Mouse (Mus musculus): ENCODE measurements around the gene Itsn1. TPM values are rescaled to one million over a fixed set of nuclear protein-coding genes. Genes with fewer than 3 reads are reported as not detected.

The Itsn1 gene
- total RNA-seq, 2 experiments from 2014 or later = 160 to 176 TPM

GRCm38 (mm10) chr16:91851456-91852231 is 122.6 kb downstream of the Itsn1 start:
- 0 out of 2 replicates have a peak overlapping the region, but pooled peaks have one; percentile 7 for H3K27ac ChIP-seq
- DNase-seq (ENCODE audit: low spot score in 2 of 2) = no peak
- TF ChIP-seq CTCF (conservative IDR thresholded peaks at IDR 0.05) = no peak
- H3K4me3 ChIP-seq = no peak overlapping the region

DNA sequence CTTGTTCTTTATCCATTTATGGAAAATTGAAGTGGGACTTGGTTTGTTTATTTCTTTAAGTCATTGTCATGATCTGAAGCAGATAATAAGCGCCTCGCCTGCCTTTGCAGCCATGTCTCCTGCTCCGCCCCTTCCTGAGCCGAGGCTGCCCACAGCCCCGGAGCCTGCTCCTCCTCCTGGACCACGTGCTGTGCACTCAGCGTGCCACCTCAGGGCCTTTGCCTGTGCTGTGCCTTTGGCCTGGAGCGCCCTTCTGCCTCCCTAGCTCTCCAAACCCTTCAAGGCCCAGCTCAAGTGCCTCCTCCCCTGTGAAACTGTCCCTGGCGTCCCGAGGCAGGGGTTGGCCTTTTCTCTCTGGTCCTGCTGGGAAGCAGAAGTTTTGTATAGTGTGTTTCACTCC is 123.7 kb downstream of the Itsn1 start:
- Histone ChIP-seq H3K27ac (no peak overlapping the region), H3K4me3 (no peak overlapping the region)
- no peak for DNase-seq (ENCODE audit: low spot score in 2 of 2)
- no peak for TF ChIP-seq CTCF (conservative IDR thresholded peaks at IDR 0.05)

- TF ChIP-seq CTCF (conservative IDR thresholded peaks at IDR 0.05) = no peak
Observed at GRCm38 (mm10) chr16:91853223-91853622, 124.1 kb downstream of the Itsn1 start.

DNA sequence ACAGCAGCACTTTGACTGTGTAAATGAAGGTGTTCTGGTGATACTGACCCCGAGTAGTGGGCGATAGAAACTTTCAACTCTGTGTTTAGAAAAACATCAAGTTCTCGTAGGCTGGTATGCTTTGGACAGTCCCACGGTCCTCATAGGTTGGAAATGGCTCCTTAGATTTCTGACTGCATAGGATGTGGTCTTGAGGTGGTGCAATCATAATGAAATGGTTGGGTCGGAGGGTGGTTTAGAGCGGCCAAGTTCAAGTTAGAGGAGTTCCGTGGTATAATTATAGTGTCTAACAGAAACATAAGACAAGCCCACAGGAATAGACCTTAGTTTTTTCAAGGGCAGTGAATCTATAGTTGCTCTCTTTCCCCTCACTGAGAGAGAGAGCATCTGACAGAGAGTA is 129.6 kb downstream of the Itsn1 start:
- H3K27ac ChIP-seq = peak overlapping the region; percentile 46; the same call in 1 of the 2 replicates
- H3K4me3 ChIP-seq = no peak overlapping the region
- TF ChIP-seq CTCF (conservative IDR thresholded peaks at IDR 0.05) = no peak
- no peak for DNase-seq (ENCODE audit: low spot score in 2 of 2)

More at GRCm38 (mm10) chr16:91853223-91853622, 124.1 kb downstream of the Itsn1 start:
- no peak for DNase-seq (ENCODE audit: low spot score in 2 of 2)
- Histone ChIP-seq H3K4me3 (no peak overlapping the region), H3K27ac (no peak overlapping the region)

GRCm38 (mm10) chr16:91859203-91859602 is 130.1 kb downstream of the Itsn1 start:
- Histone ChIP-seq H3K27ac (peak overlapping the region; percentile 46; the same call in 1 of the 2 replicates), H3K4me3 (no peak overlapping the region)
- no peak for TF ChIP-seq CTCF (conservative IDR thresholded peaks at IDR 0.05)
- DNase-seq (ENCODE audit: low spot score in 2 of 2) = no peak

- Histone ChIP-seq H3K27ac (peak overlapping the region; percentile 85), H3K4me3 (no peak overlapping the region)
- TF ChIP-seq CTCF (conservative IDR thresholded peaks at IDR 0.05) = no peak
- no peak for DNase-seq (ENCODE audit: low spot score in 2 of 2)
Observed at GRCm38 (mm10) chr16:91859958-91860357, 130.9 kb downstream of the Itsn1 start.

- H3K27ac ChIP-seq = peak overlapping the region; percentile 85
- no peak for DNase-seq (ENCODE audit: low spot score in 2 of 2)
- no peak overlapping the region; the same call in 1 of the 2 replicates for H3K4me3 ChIP-seq
- no peak for TF ChIP-seq CTCF (conservative IDR thresholded peaks at IDR 0.05)
Observed at GRCm38 (mm10) chr16:91860471-91861125, 131.5 kb downstream of the Itsn1 start.

DNA sequence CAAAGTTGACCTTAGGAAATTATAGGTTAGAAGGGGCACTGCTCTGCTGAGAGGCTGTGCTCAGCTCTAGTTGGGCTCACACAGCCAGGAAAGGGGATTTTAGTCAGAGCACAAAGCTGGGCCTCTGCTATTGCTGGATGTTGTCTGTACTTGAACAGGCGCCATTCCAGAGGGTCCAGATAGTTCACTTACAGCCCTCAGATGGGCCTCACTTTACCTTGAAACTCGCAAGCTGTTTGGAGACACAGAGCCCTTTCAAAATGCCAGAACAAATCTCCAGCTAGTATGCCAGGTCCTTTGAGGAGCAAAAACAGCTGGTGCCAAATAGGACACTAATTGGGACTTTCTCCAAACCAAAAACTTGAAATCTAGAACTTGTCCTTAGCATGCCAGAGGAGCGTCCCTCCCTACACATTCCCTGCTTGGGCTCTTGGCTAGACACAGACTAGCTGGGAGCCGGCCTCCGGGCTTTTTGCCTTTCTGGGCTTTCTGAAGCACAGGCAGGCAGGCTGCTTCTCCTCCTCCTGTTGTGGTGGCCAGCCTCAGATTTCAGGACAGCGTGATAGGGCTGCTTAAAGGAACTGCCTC is 132.8 kb downstream of the Itsn1 start:
- DNase-seq (ENCODE audit: low spot score in 2 of 2) = peak; percentile 47 to 69
- no peak overlapping the region for H3K4me3 ChIP-seq
- TF ChIP-seq CTCF (conservative IDR thresholded peaks at IDR 0.05) = no peak
- peak overlapping the region; percentile 85 for H3K27ac ChIP-seq

DNA sequence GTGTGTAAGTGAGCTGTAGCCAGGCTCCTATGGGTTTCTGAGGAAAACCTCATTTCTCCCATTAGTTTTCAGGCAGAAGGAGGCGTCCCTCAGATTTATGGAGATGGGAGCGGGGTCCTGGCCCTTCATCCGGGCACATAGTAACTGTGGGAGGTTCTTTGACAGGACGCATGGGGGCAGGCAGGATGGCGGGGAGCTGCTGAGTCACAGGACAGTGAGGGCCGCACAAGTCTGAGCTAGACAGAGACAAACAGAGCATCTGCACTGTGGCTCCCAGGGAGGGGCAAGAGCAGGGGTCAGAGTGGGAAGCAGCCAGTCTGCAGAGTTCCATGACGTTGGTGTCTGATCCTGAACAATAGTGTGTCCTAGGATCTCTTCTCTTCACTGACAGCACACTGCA is 133.8 kb downstream of the Itsn1 start:
- no peak for DNase-seq (ENCODE audit: low spot score in 2 of 2)
- TF ChIP-seq CTCF (conservative IDR thresholded peaks at IDR 0.05) = no peak
- Histone ChIP-seq H3K4me3 (no peak overlapping the region), H3K27ac (peak overlapping the region; percentile 78)

GRCm38 (mm10) chr16:91864646-91865332 is 135.7 kb downstream of the Itsn1 start:
- no peak for DNase-seq (ENCODE audit: low spot score in 2 of 2)
- no peak overlapping the region for H3K4me3 ChIP-seq
- TF ChIP-seq CTCF (conservative IDR thresholded peaks at IDR 0.05) = no peak
- peak overlapping the region; percentile 76; the same call in 1 of the 2 replicates for H3K27ac ChIP-seq

DNA sequence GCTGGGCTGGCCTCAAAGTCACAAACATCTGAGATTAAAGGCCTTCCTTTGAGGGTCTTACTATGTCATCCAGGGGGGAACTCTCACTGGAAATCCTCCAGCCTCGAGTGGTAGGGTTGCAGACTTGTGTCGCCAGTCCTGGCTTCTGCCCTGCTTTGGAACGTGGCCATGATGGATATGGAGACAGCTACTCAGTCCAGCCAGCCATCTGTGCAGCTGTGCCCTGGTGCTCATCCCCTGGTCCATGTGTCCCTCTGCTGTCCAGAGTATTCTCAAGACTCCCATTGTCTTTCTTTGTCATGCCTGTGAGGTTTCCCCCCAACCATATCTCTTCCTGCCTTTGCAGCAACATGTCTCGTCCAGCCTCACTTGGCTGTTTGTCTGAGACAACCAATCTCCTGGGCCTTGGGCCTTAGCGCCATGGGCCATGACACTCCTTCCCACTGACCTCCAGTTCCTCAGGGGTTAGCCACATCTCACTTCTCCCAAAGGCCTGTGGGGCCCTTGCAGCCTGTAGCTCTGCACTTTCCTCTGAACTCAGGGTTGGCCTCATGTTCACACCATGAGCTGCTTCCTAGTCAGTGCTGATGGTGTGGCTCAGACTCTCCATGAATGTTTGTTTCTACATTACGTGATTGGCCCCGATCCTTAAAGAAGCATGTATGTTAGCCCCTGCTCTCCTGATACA is 136.6 kb downstream of the Itsn1 start:
- TF ChIP-seq CTCF (conservative IDR thresholded peaks at IDR 0.05) = no peak; the same call in 1 of the 2 replicates
- H3K27ac ChIP-seq = peak overlapping the region; percentile 76
- no peak overlapping the region for H3K4me3 ChIP-seq
- DNase-seq (ENCODE audit: low spot score in 2 of 2) = no peak

- no peak for DNase-seq (ENCODE audit: low spot score in 2 of 2)
- H3K27ac ChIP-seq = peak overlapping the region; percentile 76
- no peak for TF ChIP-seq CTCF (conservative IDR thresholded peaks at IDR 0.05)
- no peak overlapping the region for H3K4me3 ChIP-seq
Observed at GRCm38 (mm10) chr16:91866258-91866634, 137.2 kb downstream of the Itsn1 start.
